Mouse (Mus musculus): ENCODE results near the gene Pa2g4. TPM values are rescaled to one million over a fixed set of nuclear protein-coding genes. Genes with fewer than 3 reads are reported as not detected.

The Pa2g4 gene
- polyA plus RNA-seq, 1 experiment from 2014 or later = 124 TPM

GRCm38 (mm10) chr10:128520591-128520990 lies 45.2 kb downstream of the Pa2g4 start:
- 91% methylated on average over 16 of the region's 16 CpGs for whole genome bisulfite sequencing
- no peak for ATAC-seq
- Histone ChIP-seq H3K4me1 (ENCODE audit: control insufficient read depth, insufficient read depth, low read length) (peaks cover 5% of the 10 kb centered on the region; the same call in 1 of the 2 replicates), H3K4me2 (ENCODE audit: low read length) (no peak overlapping the region), H3K9me3 (replicated peaks; ENCODE audit: control insufficient read depth, low read length, poor library complexity, severe bottlenecking) (no peaks in the 10 kb centered on the region), H3K27me3 (ENCODE audit: control insufficient read depth, insufficient read depth, low read depth, low read length) (peaks cover 8% of the 10 kb centered on the region), H3K9ac (ENCODE audit: low read depth, low read length) (no peak overlapping the region), H3K27ac (ENCODE audit: low read length) (no peak overlapping the region), H3K36me3 (ENCODE audit: control insufficient read depth, insufficient read depth, low read length) (peaks cover 2% of the 10 kb centered on the region; the same call in 1 of the 2 replicates), H3K4me3 (ENCODE audit: low read depth, low read length) (no peak overlapping the region)

DNA sequence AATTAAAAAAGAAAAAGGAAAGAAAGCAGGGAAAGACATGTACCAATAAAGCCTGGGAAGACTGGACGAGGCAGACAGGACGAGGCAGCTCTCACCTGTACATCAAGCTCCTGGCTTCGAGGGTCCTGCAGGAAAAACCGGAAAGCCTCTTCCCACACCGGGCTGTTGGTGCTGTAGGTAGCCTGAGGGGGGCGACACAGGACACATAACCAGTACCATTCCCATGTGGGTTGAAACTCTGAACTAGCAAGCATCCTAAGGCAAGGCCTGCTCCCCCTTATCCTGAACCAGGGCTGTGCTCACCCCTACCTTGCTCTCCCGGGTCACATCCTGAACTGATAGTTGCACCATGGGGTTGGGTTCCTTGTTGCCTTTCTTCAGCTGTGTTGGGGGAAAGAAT lies 47.0 kb downstream of the Pa2g4 start:
- no peak for ATAC-seq
- WGBS = 73% methylated on average over 7 of the region's 7 CpGs
- no peak overlapping the region for H3K27ac ChIP-seq (ENCODE audit: low read length)
- H3K4me3 ChIP-seq (ENCODE audit: low read depth, low read length) = no peak overlapping the region
- peaks cover 8% of the 10 kb centered on the region; the same call in 1 of the 2 replicates for H3K27me3 ChIP-seq (ENCODE audit: control insufficient read depth, insufficient read depth, low read depth, low read length)
- peaks cover 5% of the 10 kb centered on the region; the same call in 1 of the 2 replicates for H3K36me3 ChIP-seq (ENCODE audit: control insufficient read depth, insufficient read depth, low read length)
- no peaks in the 10 kb centered on the region; the same call in 1 of the 2 replicates for H3K4me1 ChIP-seq (ENCODE audit: control insufficient read depth, insufficient read depth, low read length)
- H3K9me3 ChIP-seq (replicated peaks; ENCODE audit: control insufficient read depth, low read length, poor library complexity, severe bottlenecking) = no peaks in the 10 kb centered on the region
- no peak overlapping the region for H3K4me2 ChIP-seq (ENCODE audit: low read length)
- H3K9ac ChIP-seq (ENCODE audit: low read depth, low read length) = no peak overlapping the region

DNA sequence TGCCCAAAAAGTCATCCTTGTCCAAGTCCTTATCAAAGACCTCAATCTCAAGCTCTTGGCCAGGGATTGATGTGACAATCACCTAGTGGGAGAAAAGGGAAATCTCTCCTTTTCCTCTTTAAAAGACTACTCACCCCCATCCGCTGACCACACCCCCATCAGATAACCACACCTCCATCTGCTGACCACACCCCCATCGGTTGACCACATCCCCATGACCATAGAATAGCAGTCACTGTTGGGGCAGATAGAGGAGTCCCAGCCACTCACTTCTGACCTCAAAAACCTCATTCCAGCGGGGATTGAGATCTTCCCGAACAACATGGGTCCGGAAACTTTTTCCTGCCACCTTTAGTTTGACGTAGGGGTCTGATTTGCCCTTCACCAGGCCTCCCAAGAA lies 49.1 kb downstream of the Pa2g4 start:
- Histone ChIP-seq H3K9ac (ENCODE audit: low read depth, low read length) (no peak overlapping the region), H3K36me3 (ENCODE audit: control insufficient read depth, insufficient read depth, low read length) (peaks cover 5% of the 10 kb centered on the region; the same call in 1 of the 2 replicates), H3K4me1 (ENCODE audit: control insufficient read depth, insufficient read depth, low read length) (no peaks in the 10 kb centered on the region; the same call in 1 of the 2 replicates), H3K4me3 (ENCODE audit: low read depth, low read length) (no peak overlapping the region), H3K9me3 (replicated peaks; ENCODE audit: control insufficient read depth, low read length, poor library complexity, severe bottlenecking) (no peaks in the 10 kb centered on the region), H3K27me3 (ENCODE audit: control insufficient read depth, insufficient read depth, low read depth, low read length) (peaks cover 8% of the 10 kb centered on the region; the same call in 1 of the 2 replicates), H3K27ac (ENCODE audit: low read length) (no peak overlapping the region), H3K4me2 (ENCODE audit: low read length) (no peak overlapping the region)
- ATAC-seq = no peak
- 23% methylated on average over 6 of the region's 6 CpGs for WGBS

- Histone ChIP-seq H3K4me2 (ENCODE audit: low read length) (0 out of 2 replicates have a peak overlapping the region, but pooled peaks have one; percentile 4), H3K4me1 (ENCODE audit: control insufficient read depth, insufficient read depth, low read length) (no peaks in the 10 kb centered on the region; the same call in 1 of the 2 replicates), H3K9me3 (replicated peaks; ENCODE audit: control insufficient read depth, low read length, poor library complexity, severe bottlenecking) (no peaks in the 10 kb centered on the region), H3K27me3 (ENCODE audit: control insufficient read depth, insufficient read depth, low read depth, low read length) (peaks cover 8% of the 10 kb centered on the region; the same call in 1 of the 2 replicates), H3K9ac (ENCODE audit: low read depth, low read length) (no peak overlapping the region), H3K27ac (ENCODE audit: low read length) (no peak overlapping the region), H3K36me3 (ENCODE audit: control insufficient read depth, insufficient read depth, low read length) (peaks cover 5% of the 10 kb centered on the region; the same call in 1 of the 2 replicates), H3K4me3 (ENCODE audit: low read depth, low read length) (no peak overlapping the region)
- 20% methylated on average over 20 of the region's 20 CpGs for WGBS
- ATAC-seq = 0 out of 2 replicates have a peak, but pooled peaks have one; percentile 22
Measured at GRCm38 (mm10) chr10:128516029-128516428, 49.8 kb downstream of the Pa2g4 start.

DNA sequence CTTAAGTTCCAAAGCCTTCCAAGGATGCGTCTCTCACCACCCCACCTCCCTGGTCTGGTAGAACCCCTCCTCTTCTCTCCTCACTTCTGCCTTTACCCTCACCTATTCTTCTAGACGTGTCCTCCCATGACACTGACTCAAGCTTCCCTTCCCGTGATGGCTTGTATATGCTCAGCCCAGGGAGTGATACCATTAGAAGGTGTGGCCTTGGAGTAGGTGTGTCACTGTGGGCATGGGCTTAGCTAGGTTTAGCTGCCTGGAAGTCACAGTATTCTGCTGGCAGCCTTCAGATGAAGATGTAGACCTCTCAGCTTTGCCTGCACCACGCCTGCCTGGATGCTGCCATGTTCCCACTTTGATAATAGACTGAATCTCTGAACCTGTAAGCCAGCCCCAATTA lies 50.7 kb downstream of the Pa2g4 start:
- Histone ChIP-seq H3K9me3 (replicated peaks; ENCODE audit: control insufficient read depth, low read length, poor library complexity, severe bottlenecking) (no peaks in the 10 kb centered on the region), H3K4me1 (ENCODE audit: control insufficient read depth, insufficient read depth, low read length) (no peaks in the 10 kb centered on the region; the same call in 1 of the 2 replicates), H3K4me2 (ENCODE audit: low read length) (no peak overlapping the region), H3K27me3 (ENCODE audit: control insufficient read depth, insufficient read depth, low read depth, low read length) (peaks cover 8% of the 10 kb centered on the region; the same call in 1 of the 2 replicates), H3K36me3 (ENCODE audit: control insufficient read depth, insufficient read depth, low read length) (peaks cover 5% of the 10 kb centered on the region; the same call in 1 of the 2 replicates), H3K27ac (ENCODE audit: low read length) (no peak overlapping the region), H3K4me3 (ENCODE audit: low read depth, low read length) (no peak overlapping the region), H3K9ac (ENCODE audit: low read depth, low read length) (no peak overlapping the region)
- ATAC-seq = no peak
- 85% methylated on average over 4 of the region's 4 CpGs for WGBS

GRCm38 (mm10) chr10:128511761-128512160 lies 54.0 kb downstream of the Pa2g4 start:
- H3K4me1 ChIP-seq (ENCODE audit: control insufficient read depth, insufficient read depth, low read length) = no peaks in the 10 kb centered on the region; the same call in 1 of the 2 replicates
- peaks cover 4% of the 10 kb centered on the region; the same call in 1 of the 2 replicates for H3K27me3 ChIP-seq (ENCODE audit: control insufficient read depth, insufficient read depth, low read depth, low read length)
- H3K36me3 ChIP-seq (ENCODE audit: control insufficient read depth, insufficient read depth, low read length) = peaks cover 7% of the 10 kb centered on the region; the same call in 1 of the 2 replicates
- H3K27ac ChIP-seq (ENCODE audit: low read length) = no peak overlapping the region
- no peak overlapping the region for H3K4me3 ChIP-seq (ENCODE audit: low read depth, low read length)
- no peak for ATAC-seq
- WGBS = 89% methylated on average over 12 of the region's 12 CpGs
- H3K4me2 ChIP-seq (ENCODE audit: low read length) = no peak overlapping the region
- H3K9me3 ChIP-seq (replicated peaks; ENCODE audit: control insufficient read depth, low read length, poor library complexity, severe bottlenecking) = no peaks in the 10 kb centered on the region
- H3K9ac ChIP-seq (ENCODE audit: low read depth, low read length) = no peak overlapping the region

GRCm38 (mm10) chr10:128511189-128511588 lies 54.6 kb downstream of the Pa2g4 start:
- H3K4me3 ChIP-seq (ENCODE audit: low read depth, low read length) = no peak overlapping the region
- no peak overlapping the region for H3K9ac ChIP-seq (ENCODE audit: low read depth, low read length)
- no peaks in the 10 kb centered on the region for H3K9me3 ChIP-seq (replicated peaks; ENCODE audit: control insufficient read depth, low read length, poor library complexity, severe bottlenecking)
- H3K36me3 ChIP-seq (ENCODE audit: control insufficient read depth, insufficient read depth, low read length) = peaks cover 7% of the 10 kb centered on the region; the same call in 1 of the 2 replicates
- no peak overlapping the region for H3K4me2 ChIP-seq (ENCODE audit: low read length)
- WGBS = 88% methylated on average over 9 of the region's 9 CpGs
- no peaks in the 10 kb centered on the region; the same call in 1 of the 2 replicates for H3K4me1 ChIP-seq (ENCODE audit: control insufficient read depth, insufficient read depth, low read length)
- H3K27ac ChIP-seq (ENCODE audit: low read length) = no peak overlapping the region
- H3K27me3 ChIP-seq (ENCODE audit: control insufficient read depth, insufficient read depth, low read depth, low read length) = peaks cover 2% of the 10 kb centered on the region; the same call in 1 of the 2 replicates
- ATAC-seq = no peak

GRCm38 (mm10) chr10:128510301-128510700 lies 55.5 kb downstream of the Pa2g4 start:
- Histone ChIP-seq H3K36me3 (ENCODE audit: control insufficient read depth, insufficient read depth, low read length) (peaks cover 4% of the 10 kb centered on the region; the same call in 1 of the 2 replicates), H3K4me1 (ENCODE audit: control insufficient read depth, insufficient read depth, low read length) (no peaks in the 10 kb centered on the region), H3K27ac (ENCODE audit: low read length) (no peak overlapping the region), H3K9ac (ENCODE audit: low read depth, low read length) (no peak overlapping the region), H3K4me3 (ENCODE audit: low read depth, low read length) (no peak overlapping the region), H3K9me3 (replicated peaks; ENCODE audit: control insufficient read depth, low read length, poor library complexity, severe bottlenecking) (no peaks in the 10 kb centered on the region), H3K4me2 (ENCODE audit: low read length) (no peak overlapping the region), H3K27me3 (ENCODE audit: control insufficient read depth, insufficient read depth, low read depth, low read length) (no peaks in the 10 kb centered on the region)
- no peak for ATAC-seq
- WGBS = 93% methylated on average over 11 of the region's 11 CpGs

GRCm38 (mm10) chr10:128509831-128510230 lies 56.0 kb downstream of the Pa2g4 start:
- Histone ChIP-seq H3K4me2 (ENCODE audit: low read length) (no peak overlapping the region), H3K4me1 (ENCODE audit: control insufficient read depth, insufficient read depth, low read length) (no peaks in the 10 kb centered on the region), H3K9me3 (replicated peaks; ENCODE audit: control insufficient read depth, low read length, poor library complexity, severe bottlenecking) (no peaks in the 10 kb centered on the region), H3K4me3 (ENCODE audit: low read depth, low read length) (no peak overlapping the region), H3K27ac (ENCODE audit: low read length) (no peak overlapping the region), H3K36me3 (ENCODE audit: control insufficient read depth, insufficient read depth, low read length) (peaks cover 4% of the 10 kb centered on the region; the same call in 1 of the 2 replicates), H3K9ac (ENCODE audit: low read depth, low read length) (no peak overlapping the region), H3K27me3 (ENCODE audit: control insufficient read depth, insufficient read depth, low read depth, low read length) (no peaks in the 10 kb centered on the region)
- no peak for ATAC-seq
- WGBS = 88% methylated on average over 4 of the region's 4 CpGs
